9 mouse cellular contexts compared by ENCODE assay signal in the genomic region with DNA sequence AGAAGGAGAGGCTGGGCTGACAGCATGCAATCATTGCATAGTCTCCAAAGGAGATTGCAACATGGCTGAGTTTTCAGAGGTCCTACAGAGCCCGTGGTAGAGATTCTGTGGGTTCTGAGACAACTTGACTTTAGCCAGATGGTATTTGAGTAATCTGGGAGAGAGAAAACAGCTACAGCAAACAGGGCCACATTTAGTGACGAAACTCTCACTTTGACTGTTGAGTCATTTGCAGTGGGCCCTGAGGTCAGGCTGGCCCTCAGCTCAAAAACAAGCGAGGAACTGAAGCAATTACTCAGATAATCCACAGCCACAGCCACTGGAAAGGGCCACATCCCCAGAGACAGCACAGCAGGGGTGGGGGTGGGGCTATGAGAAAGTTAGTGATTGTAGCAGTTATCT.
DNase-seq lines count a peak whose midpoint lies in the region; ATAC-seq lines count a peak whose summit lies in the region.
"Had no signal": no experiment of that assay in that cellular context is flagged by ENCODE, and none has a peak within 500 bp of the region (broad histone marks: within the 10 kb centered on the region; RNA-seq: fewer than 3 reads in every experiment).

No protein-coding gene starts in this region.

- no peak overlapping the region for H3K4me3 ChIP-seq in embryonic facial prominence, embryonic 10.5 days
- H3K4me3 ChIP-seq in hindbrain, embryonic 12.5 days: no peak overlapping the region
- H3K4me3 ChIP-seq: embryonic facial prominence, embryonic 12.5 days had no signal

- no peak overlapping the region for H3K4me2 ChIP-seq in hindbrain, embryonic 12.5 days (replicated peaks)
- H3K4me2 ChIP-seq: embryonic facial prominence, embryonic 12.5 days had no signal

- H3K9ac ChIP-seq in hindbrain, embryonic 12.5 days: no peak overlapping the region
- H3K9ac ChIP-seq: embryonic facial prominence, embryonic 12.5 days had no signal

- 0 out of 2 replicates have a peak overlapping the region, but pooled peaks have one; percentile 45 for H3K27ac ChIP-seq in embryonic facial prominence, embryonic 10.5 days (replicated peaks)
- no peak overlapping the region for H3K27ac ChIP-seq in hindbrain, embryonic 12.5 days
- H3K27ac ChIP-seq: embryonic facial prominence, embryonic 12.5 days had no signal

- H3K9me3 ChIP-seq in embryonic facial prominence, embryonic 10.5 days: no peaks in the 10 kb centered on the region
- no peaks in the 10 kb centered on the region for H3K9me3 ChIP-seq in hindbrain, embryonic 12.5 days (replicated peaks)
- H3K9me3 ChIP-seq: embryonic facial prominence, embryonic 12.5 days had no signal

- no peaks in the 10 kb centered on the region for H3K36me3 ChIP-seq in embryonic facial prominence, embryonic 10.5 days (replicated peaks)
- no peaks in the 10 kb centered on the region for H3K36me3 ChIP-seq in hindbrain, embryonic 12.5 days
- H3K36me3 ChIP-seq: embryonic facial prominence, embryonic 12.5 days had no signal

- peak; percentile 37 for DNase-seq in layer of hippocampus, adult 9-11 months
- no peak for DNase-seq in layer of hippocampus, postnatal 36 days
- no peak for DNase-seq in embryonic facial prominence, embryonic 10.5 days (ENCODE audit: low spot score)
- DNase-seq in frontal cortex, postnatal 36 days (ENCODE audit: low spot score in 2 of 2): no peak
- DNase-seq in frontal cortex, postnatal 10 days (ENCODE audit: low spot score in 2 of 2): no peak

- peaks cover 14% of the 10 kb centered on the region; the same call in 1 of the 2 replicates for H3K27me3 ChIP-seq in embryonic facial prominence, embryonic 10.5 days (replicated peaks; ENCODE audit: low read depth, poor library complexity, severe bottlenecking)
- no peaks in the 10 kb centered on the region for H3K27me3 ChIP-seq in hindbrain, embryonic 12.5 days
- H3K27me3 ChIP-seq: embryonic facial prominence, embryonic 12.5 days had no signal

- H3K4me1 ChIP-seq in embryonic facial prominence, embryonic 10.5 days: peaks cover 50% of the 10 kb centered on the region
- peaks cover 9% of the 10 kb centered on the region for H3K4me1 ChIP-seq in hindbrain, embryonic 12.5 days

- peak; percentile 5 to 54; a peak in 2 of 4 replicates for ATAC-seq in hematopoietic stem cell, adult 5-6 weeks (replicated peaks in 1 of 2; ENCODE audit: insufficient read depth in 1 of 2, low FRiP score in 2 of 2, low TSS enrichment in 1 of 2, low read depth in 1 of 2, poor library complexity in 2 of 2, severe bottlenecking in 2 of 2)
- ATAC-seq in neutrophil, adult 5-6 weeks (ENCODE audit: extremely low read depth, insufficient number of reproducible peaks, low FRiP score, poor library complexity, severe bottlenecking): peak; percentile 28; the same call in 1 of the 2 replicates
- no peak for ATAC-seq in hindbrain, embryonic 12.5 days (ENCODE audit: low FRiP score)

- 33% methylated on average over 3 of the region's 3 CpGs for WGBS in embryonic facial prominence, embryonic 10.5 days
- 42% methylated on average over 3 of the region's 3 CpGs for WGBS in hindbrain, embryonic 12.5 days
